Mouse (Mus musculus): ENCODE measurements around the gene Ddx47.

Ddx47 gene

GRCm38 (mm10) chr6:135011048-135011733, at the start of gene Ddx47:
Ddx47 (plus strand) TSS chr6:135011612.
- DNase-seq (ENCODE audit: low spot score in 2 of 2), result peak; percentile 96 to 97

- DNase-seq (ENCODE audit: low spot score in 2 of 2), result no peak
Observed at GRCm38 (mm10) chr6:134961858-134962517, 49.4 kb upstream of the Ddx47 start.

GRCm38 (mm10) chr6:134962518-134962893, 48.9 kb upstream of the Ddx47 start:
- DNase-seq (ENCODE audit: low spot score in 2 of 2), result no peak

DNA sequence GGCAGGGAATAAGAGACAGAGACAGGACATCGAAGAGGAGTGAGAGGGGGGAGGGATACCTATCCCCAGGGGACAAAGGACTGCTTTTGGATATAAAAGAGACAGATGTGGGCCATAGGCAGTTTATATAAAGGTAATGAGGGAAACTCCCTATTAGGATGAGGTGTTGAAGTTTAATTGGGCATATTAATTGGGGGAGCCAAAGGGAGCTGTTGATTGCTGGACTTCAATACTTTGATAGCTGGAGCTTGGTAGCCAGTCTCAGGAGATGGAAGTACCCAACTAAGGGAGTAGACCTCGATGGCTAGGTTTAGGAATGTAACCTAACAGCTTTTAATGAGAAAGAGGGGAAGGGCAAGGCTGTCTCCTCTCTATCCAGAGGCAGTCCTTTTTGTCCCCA, 47.5 kb upstream of the Ddx47 start:
- no peak for DNase-seq (ENCODE audit: low spot score in 2 of 2)

DNA sequence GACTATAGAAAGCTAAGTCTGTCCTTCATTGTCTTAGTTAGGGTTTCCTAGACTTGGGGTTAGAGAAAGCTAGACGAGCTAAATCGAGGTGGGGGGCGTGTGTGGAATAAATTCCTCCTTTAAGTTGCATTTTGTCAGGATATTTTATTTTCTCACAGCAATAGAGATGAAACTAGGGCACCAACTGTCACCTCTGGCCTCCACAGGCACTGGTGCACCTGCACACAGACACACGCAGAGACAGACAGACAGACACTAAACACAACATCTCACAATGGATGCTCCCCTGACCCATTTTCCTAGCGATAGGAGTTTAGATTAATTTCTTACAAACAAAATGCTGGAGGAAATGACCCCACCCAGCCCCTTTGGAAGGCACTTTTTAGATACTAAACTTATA, 44.7 kb upstream of the Ddx47 start:
- no peak for DNase-seq (ENCODE audit: low spot score in 2 of 2)

DNA sequence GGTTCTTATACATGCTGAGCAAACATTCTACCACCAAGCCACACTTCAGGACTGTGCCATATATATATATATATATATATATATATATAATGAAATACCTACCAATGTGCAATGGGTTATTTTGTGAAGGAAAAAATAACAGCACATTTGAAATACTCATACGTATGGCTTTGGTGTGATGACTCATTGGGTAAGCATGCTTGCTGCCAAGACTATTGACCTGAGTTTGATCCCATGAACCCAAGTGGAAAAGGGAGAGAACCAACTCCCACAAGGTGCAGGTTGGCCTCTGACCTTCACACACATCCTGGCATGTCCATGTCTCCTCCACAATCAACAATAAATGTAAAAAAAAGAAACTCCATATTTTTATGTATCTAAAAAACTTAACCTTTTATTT, 43.1 kb upstream of the Ddx47 start:
- no peak for DNase-seq (ENCODE audit: low spot score in 2 of 2)

DNA sequence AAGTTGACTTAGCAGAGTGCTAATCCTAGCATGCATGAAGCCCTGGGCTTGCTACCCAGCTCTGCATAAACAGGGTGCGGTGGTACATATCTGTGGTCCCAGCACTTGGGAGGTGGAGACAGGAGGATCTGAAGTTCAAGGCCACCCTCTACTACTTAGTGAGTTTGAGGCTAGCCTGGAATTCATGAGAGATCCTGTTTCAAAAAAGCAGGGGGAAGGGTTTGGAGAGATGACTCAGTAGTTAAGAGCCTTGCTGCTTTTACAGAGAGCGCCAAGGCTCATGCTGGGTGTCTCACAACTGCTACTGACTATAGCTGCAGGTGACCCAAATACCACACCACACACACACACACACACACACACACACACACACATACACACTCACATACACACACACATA, 41.9 kb upstream of the Ddx47 start:
- no peak for DNase-seq (ENCODE audit: low spot score in 2 of 2)

DNA sequence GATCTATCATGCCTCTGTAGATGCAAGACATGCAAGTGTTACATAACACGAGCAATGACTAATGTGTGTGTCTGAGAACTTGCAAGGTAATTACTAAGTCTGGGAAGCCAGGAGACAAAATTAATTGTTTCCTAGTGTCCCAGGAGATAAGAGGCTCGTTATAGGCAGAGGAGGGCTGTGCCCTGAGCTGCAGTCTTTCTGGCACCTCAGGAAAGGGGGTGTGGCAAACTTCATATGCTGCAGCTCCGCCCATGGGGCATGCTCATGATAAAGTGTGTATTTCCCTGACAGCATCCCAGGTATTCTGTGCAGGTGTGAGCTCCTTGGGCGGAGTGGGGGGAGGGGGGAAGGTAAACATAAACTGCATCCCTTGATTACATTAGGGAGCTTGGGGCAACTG, 39.3 kb upstream of the Ddx47 start:
- DNase-seq (ENCODE audit: low spot score in 2 of 2), result no peak

- no peak for DNase-seq (ENCODE audit: low spot score in 2 of 2)
Observed at GRCm38 (mm10) chr6:134976628-134977027, 34.8 kb upstream of the Ddx47 start.

GRCm38 (mm10) chr6:134981231-134982062, 30.0 kb upstream of the Ddx47 start, which contains the start of gene Apold1:
Apold1 (plus strand) TSS chr6:134981718.
- no peak for DNase-seq (ENCODE audit: low spot score in 2 of 2)

- peak; percentile 90 to 91 for DNase-seq (ENCODE audit: low spot score in 2 of 2)
Observed at GRCm38 (mm10) chr6:134983529-134984370, 27.7 kb upstream of the Ddx47 start.

DNA sequence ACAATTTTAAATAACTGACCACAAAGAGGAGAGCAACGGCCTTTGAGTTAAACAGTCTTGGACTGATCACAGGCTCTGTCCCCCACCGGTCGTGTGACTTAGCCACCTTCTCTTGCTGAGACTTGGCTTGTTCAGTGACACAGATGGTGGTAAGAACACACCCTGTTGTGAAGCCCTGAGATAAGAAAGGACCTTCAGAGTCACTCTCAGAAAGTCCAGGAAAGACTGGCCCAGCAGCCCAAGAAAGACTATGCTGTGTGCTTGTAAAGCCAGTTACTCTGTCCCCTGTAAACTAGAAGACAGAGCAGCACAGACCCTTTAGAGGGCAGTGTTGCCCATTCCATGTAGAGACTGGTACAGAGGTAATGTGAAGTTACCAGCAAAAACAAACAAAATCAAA, 26.7 kb upstream of the Ddx47 start:
- no peak for DNase-seq (ENCODE audit: low spot score in 2 of 2)

DNA sequence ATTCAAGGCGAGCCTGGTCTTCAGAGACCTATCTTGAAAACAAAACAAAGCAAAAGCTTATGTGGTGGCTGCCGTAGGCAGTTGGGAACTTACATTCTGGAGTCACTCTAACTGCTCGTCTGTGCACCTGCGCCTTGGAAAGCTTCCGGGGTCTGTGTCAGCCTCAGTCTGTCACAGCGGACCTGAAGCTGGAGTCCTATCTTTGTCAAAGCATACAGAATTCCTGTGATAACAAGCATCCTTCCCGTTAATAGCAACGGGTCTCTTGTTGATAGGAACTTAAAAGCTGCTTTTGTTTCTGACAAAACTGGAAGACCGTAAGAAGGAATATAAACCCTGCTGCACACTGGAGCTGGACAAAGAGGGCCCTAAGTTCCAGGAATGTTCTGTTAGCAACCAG, 23.0 kb upstream of the Ddx47 start:
- no peak for DNase-seq (ENCODE audit: low spot score in 2 of 2)

DNA sequence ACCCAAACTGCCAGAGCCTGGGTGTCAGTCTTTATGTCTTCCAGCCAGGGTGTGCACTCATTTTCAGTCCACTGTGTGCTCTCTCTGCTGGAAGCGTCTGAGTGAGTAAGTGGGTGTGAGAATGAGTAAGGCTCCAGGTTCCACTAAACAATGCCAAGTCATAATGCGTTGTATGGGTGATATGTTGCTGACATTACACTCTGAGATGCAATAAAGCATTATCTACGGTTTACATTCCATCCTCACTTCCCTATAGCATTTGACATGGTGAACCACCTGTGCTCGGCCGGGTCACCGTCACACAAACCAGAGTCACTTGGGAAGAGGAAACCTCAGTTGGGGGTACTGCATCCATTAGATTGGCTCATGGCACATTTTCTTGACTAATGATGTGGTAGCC, 20.7 kb upstream of the Ddx47 start:
- DNase-seq (ENCODE audit: low spot score in 2 of 2), result no peak

- peak; percentile 64 to 65 for DNase-seq (ENCODE audit: low spot score in 2 of 2)
Observed at GRCm38 (mm10) chr6:134994031-134994651, 17.3 kb upstream of the Ddx47 start.

- peak; percentile 33 to 70 for DNase-seq (ENCODE audit: low spot score in 2 of 2)
Observed at GRCm38 (mm10) chr6:134994985-134995384, 16.4 kb upstream of the Ddx47 start.

DNA sequence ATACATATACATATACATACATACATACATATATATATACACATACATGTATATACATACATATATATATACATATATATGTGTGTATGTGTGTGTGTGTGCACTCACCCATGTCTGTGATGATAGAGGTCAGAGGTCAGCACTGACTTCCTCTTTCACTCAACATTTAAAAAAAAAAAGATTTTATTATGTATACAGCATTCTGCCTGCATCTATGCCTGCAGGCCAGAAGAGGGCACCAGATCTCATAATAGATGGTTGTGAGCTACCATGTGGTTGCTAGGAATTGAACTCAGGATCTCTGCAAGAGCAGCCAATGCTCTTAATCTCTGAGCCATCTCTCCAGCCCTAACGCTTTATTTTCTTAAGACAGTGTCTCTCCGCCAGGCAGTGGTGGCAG, 14.5 kb upstream of the Ddx47 start:
- no peak for DNase-seq (ENCODE audit: low spot score in 2 of 2)

DNA sequence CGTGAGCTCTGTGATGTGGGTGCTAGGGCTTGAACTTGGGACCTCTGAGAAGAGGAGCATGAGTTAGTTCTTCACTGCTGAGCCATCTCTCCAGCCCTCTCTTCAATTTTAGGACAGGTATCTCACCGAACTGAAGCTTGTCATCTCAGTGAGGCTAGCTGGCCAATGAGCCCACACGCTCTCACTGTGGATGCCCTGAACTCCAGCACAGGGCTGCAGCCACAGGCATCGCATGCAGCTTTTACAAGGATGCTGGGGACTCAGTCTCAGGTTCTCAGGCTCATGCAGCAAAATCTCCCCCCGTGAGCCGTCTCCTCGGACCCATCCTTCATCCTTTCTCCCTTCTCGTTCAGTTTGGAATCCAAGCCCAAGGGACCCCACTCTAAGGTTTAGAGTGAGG, 13.3 kb upstream of the Ddx47 start:
- DNase-seq (ENCODE audit: low spot score in 2 of 2), result no peak

DNA sequence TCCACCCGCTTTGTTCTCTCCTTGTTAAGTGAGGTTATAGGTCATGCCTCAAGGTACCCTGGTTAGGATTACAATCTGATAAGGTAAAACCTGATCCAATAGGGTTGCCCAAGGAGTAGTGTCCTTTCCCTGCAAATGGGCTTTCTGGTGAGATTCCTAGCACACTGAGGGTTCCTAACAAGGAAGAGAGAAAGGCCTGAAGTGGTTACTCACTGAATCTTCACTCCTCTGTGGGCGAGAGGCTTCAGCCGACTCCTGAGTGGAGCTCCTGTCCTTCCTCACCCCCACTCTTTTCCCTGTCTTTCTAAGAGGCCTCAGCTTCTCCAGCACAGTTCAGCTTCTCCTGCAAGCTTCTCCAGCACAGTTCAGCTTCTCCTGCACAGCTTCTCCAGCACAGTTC, 12.6 kb upstream of the Ddx47 start:
- DNase-seq (ENCODE audit: low spot score in 2 of 2), result no peak

DNA sequence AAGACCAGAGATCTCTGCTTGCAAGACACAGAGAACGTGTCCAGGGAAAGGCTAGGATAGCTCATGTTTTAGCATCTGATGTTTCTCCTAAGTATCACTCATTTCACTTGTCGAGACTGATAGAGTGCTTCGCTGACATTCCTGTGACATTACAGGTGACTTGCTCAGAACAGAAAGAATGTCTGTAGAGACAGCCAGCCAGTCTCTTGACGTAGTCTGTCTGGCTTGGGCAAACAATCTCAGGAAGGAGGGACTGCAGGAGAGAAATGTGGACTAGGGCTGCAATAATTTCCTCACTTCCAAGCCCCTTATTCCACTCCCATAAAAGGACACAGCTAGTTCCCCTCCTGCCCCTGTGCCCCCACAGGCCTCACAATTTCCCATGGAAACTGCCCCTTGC, 11.1 kb upstream of the Ddx47 start:
- no peak for DNase-seq (ENCODE audit: low spot score in 2 of 2)

DNA sequence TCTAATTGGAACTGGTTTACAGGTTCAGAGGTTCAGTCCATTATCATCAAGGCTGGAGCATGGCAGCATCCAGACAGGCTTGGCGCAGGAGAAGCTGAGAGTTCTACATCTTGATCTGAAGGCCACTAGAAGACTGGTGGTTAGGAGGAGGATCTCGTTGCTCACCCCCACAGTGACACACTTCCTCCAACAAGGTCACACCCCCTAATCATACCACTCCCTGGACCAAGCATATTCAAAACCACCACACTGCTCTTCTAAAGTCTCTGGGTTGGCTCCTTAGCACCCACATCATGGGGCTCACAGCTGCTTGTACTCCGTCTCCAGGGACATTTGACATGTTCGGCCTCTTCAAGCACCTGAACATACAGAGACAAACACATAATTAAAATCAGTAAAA, 9.4 kb upstream of the Ddx47 start:
- no peak for DNase-seq (ENCODE audit: low spot score in 2 of 2)
